Mouse (Mus musculus): Measurements from ENCODE around the gene Plekha1. TPM values are rescaled to one million over a fixed set of nuclear protein-coding genes. Genes with fewer than 3 reads are reported as not detected.

The Plekha1 gene
- polyA plus RNA-seq, 1 experiment from 2014 or later, result 56.2 TPM

DNA sequence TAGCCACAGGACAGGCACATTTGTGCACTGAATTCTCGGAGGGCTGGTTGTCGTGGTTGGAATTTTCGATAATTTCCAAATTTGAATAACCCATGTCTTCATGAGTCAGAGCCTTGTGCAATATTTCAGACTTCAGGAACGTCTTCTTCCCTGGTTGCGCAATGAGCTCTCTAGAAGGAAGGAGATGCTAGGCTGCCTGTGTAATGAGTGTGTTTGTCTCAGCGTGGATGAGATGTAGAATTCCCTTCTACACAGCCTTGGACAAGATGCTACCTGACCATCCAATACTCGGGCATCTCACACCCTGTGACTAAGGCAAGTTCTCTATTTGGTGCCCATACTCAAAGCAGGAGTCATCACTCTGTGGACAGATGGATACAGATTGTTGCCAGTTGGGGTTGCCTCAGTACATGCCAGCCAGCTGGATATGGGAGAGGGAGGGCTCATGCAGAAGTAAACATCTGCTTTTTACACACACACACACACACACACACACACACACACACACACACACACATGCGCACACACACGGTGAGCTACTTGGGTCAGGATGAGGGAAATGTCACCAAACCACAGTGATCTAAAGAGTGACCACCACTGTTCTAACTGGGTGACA is 77.8 kb downstream of the Plekha1 start:
- 86% methylated on average over 9 of the region's 9 CpGs for WGBS
- peaks cover 34% of the 10 kb centered on the region for H3K4me1 ChIP-seq (replicated peaks)
- H3K27ac ChIP-seq (ENCODE audit: poor library complexity, severe bottlenecking), result no peak overlapping the region
- no peaks in the 10 kb centered on the region for H3K36me3 ChIP-seq
- no peak overlapping the region for H3K9ac ChIP-seq
- no peak overlapping the region for H3K4me2 ChIP-seq
- H3K4me3 ChIP-seq, result no peak overlapping the region
- no peaks in the 10 kb centered on the region for H3K9me3 ChIP-seq (replicated peaks)
- peaks cover 3% of the 10 kb centered on the region; the same call in 1 of the 2 replicates for H3K27me3 ChIP-seq (replicated peaks)
- no peak for ATAC-seq (ENCODE audit: insufficient number of reproducible peaks, low FRiP score)

DNA sequence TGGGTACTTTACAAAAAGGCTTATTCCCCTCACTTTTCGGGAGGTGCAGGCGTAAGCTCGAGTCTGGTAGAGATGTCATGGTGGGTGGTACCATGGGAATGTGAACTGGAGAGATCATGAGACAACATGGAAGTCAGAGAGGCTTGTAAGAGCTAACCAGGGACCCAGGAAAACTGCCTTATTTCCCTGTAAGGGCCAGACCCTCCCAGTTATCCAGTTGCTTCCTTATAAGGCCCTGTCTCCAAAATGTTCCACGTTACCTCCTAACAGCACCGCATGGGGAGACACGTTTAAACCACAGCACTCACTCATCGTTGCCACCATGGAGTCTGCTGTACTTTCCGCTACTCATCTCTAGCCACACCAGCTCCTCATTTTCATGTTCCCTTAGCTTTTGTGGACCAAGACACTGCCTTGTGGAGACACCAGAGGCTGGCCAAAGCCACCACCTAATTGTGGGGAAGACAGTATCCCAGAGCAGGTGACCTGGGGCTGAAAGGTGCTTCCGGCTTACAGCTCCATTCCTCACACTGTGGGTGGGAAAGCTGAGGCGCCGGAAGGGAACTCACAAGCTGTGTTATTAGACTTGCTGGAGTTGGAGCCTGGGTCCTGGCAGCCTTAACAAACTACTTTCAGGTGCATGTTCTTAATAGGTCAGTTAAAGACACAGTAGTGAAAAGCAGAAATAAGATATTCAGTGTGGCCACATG is 79.4 kb downstream of the Plekha1 start:
- Histone ChIP-seq H3K27me3 (replicated peaks) (no peaks in the 10 kb centered on the region), H3K4me1 (replicated peaks) (peaks cover 42% of the 10 kb centered on the region), H3K4me3 (no peak overlapping the region), H3K9ac (no peak overlapping the region), H3K9me3 (replicated peaks) (no peaks in the 10 kb centered on the region), H3K4me2 (no peak overlapping the region), H3K27ac (ENCODE audit: poor library complexity, severe bottlenecking) (no peak overlapping the region), H3K36me3 (no peaks in the 10 kb centered on the region)
- 88% methylated on average over 11 of the region's 11 CpGs for WGBS
- no peak for ATAC-seq (ENCODE audit: insufficient number of reproducible peaks, low FRiP score)

DNA sequence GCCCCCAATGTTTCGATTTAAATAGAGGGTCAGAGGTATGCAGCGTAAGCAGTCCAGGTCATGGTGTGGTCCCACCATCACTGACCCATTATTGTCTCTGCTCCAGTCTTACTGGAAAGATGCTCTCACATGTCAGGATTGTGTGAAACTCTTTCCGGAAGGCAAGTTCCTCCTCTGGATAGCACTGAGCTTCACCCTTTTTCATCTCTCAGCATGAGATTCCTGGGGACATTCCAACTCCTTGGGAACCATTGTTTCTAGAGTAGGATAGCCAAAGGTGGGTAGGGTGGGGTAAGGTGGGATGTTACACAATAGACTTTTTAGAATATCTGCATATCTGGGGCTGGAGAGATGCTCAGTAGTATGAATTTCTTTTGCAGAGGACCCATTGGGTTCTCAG is 80.2 kb downstream of the Plekha1 start:
- H3K9ac ChIP-seq, result no peak overlapping the region
- H3K27ac ChIP-seq (ENCODE audit: poor library complexity, severe bottlenecking), result no peak overlapping the region
- H3K36me3 ChIP-seq, result no peaks in the 10 kb centered on the region
- peaks cover 44% of the 10 kb centered on the region for H3K4me1 ChIP-seq (replicated peaks)
- H3K27me3 ChIP-seq (replicated peaks), result no peaks in the 10 kb centered on the region
- no peaks in the 10 kb centered on the region for H3K9me3 ChIP-seq (replicated peaks)
- H3K4me2 ChIP-seq, result no peak overlapping the region
- H3K4me3 ChIP-seq, result no peak overlapping the region
- WGBS, result 91% methylated on average over 3 of the region's 3 CpGs
- no peak for ATAC-seq (ENCODE audit: insufficient number of reproducible peaks, low FRiP score)

DNA sequence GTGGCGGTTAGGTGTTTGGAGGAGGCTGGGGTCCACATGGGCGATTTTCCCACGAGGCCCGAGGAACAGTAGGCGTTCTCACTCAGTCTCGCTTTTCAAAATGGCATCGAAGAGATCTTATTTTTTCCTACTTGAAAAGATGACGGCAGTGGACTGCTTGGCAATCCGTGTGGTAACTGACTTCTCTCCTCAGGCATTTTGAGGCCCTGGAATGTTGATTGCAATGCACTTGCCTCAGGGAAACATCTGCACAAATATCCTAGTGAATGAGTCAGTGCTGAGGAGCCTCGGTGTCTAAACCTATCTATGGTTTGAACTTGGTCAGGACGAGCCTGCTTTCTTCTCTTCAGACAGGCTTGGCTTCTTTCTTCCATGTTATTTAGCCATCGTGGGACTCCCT is 80.7 kb downstream of the Plekha1 start:
- Histone ChIP-seq H3K27ac (ENCODE audit: poor library complexity, severe bottlenecking) (no peak overlapping the region), H3K36me3 (no peaks in the 10 kb centered on the region), H3K4me2 (no peak overlapping the region), H3K9me3 (replicated peaks) (no peaks in the 10 kb centered on the region), H3K4me1 (replicated peaks) (peaks cover 46% of the 10 kb centered on the region), H3K27me3 (replicated peaks) (no peaks in the 10 kb centered on the region), H3K4me3 (no peak overlapping the region), H3K9ac (no peak overlapping the region)
- no peak for ATAC-seq (ENCODE audit: insufficient number of reproducible peaks, low FRiP score)
- 72% methylated on average over 12 of the region's 12 CpGs for WGBS

DNA sequence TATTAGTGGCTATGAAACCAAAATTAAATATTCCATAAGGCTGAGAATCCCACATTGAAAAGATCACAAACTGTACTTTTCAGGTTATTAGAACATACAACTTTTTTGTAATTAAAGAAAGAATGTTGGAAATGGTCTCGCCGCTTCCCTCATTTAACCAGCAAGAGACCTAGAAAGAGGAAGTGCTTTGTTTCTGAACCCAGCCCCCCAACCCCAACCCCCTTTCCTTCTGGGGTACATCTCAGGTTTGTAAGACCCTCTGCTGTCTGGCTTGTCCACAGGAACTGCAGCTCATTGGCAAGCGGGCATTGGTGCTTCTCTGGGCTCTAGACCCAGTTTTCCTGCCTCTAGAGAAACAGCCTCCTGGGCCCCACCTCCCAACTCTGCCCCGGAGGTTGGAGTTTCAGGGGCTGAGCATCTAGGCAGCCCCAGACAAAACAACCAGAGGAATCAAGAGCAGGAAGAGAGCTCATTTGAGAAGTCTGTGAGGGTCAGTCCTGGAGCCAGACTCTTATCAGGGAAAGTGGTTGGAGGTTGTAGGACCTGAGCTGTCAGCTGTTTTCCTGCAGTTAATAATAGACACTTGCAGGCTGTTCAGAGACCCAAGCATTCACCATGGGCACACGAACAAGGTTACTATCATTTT is 83.1 kb downstream of the Plekha1 start:
- WGBS, result 28% methylated on average over 5 of the region's 5 CpGs

DNA sequence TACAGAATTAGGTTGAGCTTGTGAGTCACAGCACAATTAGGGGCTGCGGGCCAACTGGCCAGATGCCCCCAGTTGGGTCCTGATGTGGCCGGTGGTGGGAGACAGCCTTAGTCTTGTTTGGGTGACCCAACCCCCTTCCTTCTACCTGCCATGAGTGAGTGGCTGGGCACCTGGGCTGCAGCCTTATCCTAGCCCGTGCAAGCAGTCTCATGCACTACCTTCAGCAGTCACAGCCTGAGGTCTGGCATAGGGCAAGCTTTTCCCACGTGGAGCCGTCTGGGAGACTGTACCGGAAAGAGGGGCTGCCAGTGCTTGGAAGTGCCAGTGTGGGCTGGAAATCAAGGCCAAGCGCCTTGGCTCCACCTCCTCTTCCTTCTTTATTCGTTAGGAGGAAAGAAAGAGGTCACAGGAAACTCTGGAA is 83.8 kb downstream of the Plekha1 start:
- peak overlapping the region; percentile 58 for H3K4me2 ChIP-seq
- no peaks in the 10 kb centered on the region; the same call in 1 of the 2 replicates for H3K36me3 ChIP-seq
- 0 out of 2 replicates have a peak overlapping the region, but pooled peaks have one; percentile 3 for H3K4me3 ChIP-seq
- peaks cover 46% of the 10 kb centered on the region for H3K4me1 ChIP-seq (replicated peaks)
- 0 out of 2 replicates have a peak overlapping the region, but pooled peaks have one; percentile 44 for H3K9ac ChIP-seq
- ATAC-seq (ENCODE audit: insufficient number of reproducible peaks, low FRiP score), result peak; percentile 78
- WGBS, result 15% methylated on average over 8 of the region's 8 CpGs
- peak overlapping the region; percentile 96 for H3K27ac ChIP-seq (ENCODE audit: poor library complexity, severe bottlenecking)
- no peaks in the 10 kb centered on the region for H3K9me3 ChIP-seq (replicated peaks)
- no peaks in the 10 kb centered on the region for H3K27me3 ChIP-seq (replicated peaks)

More for the DNA sequence above, 83.1 kb downstream of the Plekha1 start:
- no peaks in the 10 kb centered on the region for H3K9me3 ChIP-seq (replicated peaks)
- no peaks in the 10 kb centered on the region for H3K27me3 ChIP-seq (replicated peaks)
- H3K4me3 ChIP-seq, result 0 out of 2 replicates have a peak overlapping the region, but pooled peaks have one; percentile 3
- H3K36me3 ChIP-seq, result no peaks in the 10 kb centered on the region; the same call in 1 of the 2 replicates
- H3K4me1 ChIP-seq (replicated peaks), result peaks cover 46% of the 10 kb centered on the region
- 0 out of 2 replicates have a peak overlapping the region, but pooled peaks have one; percentile 20 for H3K9ac ChIP-seq
- ATAC-seq (ENCODE audit: insufficient number of reproducible peaks, low FRiP score), result peak; percentile 80
- H3K27ac ChIP-seq (ENCODE audit: poor library complexity, severe bottlenecking), result peak overlapping the region; percentile 96
- peak overlapping the region; percentile 58 for H3K4me2 ChIP-seq

DNA sequence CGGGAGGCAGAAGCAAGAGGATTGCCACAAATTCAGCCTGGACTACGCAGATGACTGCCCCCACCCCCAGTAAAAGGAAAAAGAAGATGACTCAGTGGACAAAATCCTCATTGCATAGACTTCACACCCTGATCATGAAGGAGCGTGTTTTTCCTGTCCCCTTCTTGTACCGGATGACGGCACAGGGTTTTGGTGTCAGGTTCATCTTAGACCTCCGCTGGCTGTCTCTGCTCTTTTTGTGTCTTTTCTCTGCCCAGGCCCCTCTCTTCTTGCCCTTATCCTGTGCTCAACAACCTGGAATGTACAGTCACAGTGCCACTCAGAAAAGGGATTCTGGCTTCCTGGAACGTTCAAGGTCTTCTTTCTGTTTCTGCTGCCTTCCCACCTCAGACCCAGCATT is 84.9 kb downstream of the Plekha1 start:
- H3K4me2 ChIP-seq, result no peak overlapping the region
- no peaks in the 10 kb centered on the region; the same call in 1 of the 2 replicates for H3K36me3 ChIP-seq
- no peak overlapping the region for H3K4me3 ChIP-seq
- ATAC-seq (ENCODE audit: insufficient number of reproducible peaks, low FRiP score), result no peak
- WGBS, result 78% methylated on average over 7 of the region's 7 CpGs
- H3K27ac ChIP-seq (ENCODE audit: poor library complexity, severe bottlenecking), result peak overlapping the region; percentile 9; the same call in 1 of the 2 replicates
- no peaks in the 10 kb centered on the region for H3K9me3 ChIP-seq (replicated peaks)
- H3K27me3 ChIP-seq (replicated peaks), result no peaks in the 10 kb centered on the region
- no peak overlapping the region for H3K9ac ChIP-seq
- peaks cover 46% of the 10 kb centered on the region for H3K4me1 ChIP-seq (replicated peaks)

DNA sequence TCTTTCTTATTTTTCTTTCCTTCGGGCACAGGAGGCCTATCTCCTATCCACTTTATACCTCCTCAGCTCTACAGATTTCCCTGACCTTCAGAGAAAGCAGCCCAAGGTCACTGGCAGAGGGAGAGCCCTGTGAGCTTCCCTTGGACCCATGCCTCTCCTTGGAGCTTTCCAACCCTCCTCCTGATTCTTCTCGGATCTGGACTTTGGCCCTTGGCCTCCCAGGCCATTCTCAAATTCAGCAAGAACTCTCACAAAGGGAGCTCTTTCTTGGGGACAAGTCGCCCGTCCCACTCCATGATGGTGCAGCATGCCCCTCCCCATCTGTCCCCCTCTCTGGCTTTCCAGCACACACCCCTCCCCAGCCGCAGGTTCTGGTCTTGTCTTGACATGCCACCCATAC is 85.4 kb downstream of the Plekha1 start:
- 80% methylated on average over 5 of the region's 5 CpGs for WGBS
- peak overlapping the region; percentile 9; the same call in 1 of the 2 replicates for H3K27ac ChIP-seq (ENCODE audit: poor library complexity, severe bottlenecking)

DNA sequence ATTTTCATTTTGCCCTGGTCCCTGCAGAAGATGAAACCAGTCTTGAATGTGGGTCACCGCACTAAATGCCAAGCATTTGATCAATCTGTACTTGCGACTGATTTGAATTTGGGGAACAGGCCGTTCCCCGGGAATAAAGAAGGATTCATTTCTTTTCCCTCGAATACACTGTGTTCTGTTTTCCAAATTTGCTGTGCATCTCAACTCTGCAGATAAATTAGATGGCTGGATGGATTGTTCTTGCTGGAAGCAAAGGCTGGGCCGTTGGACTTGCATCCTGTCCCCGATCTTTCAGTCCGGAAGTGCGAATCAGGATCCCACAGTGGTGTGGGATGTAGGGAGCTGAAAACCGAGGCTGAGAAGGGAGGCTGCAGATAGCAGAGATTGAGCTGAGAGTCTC is 87.8 kb downstream of the Plekha1 start:
- WGBS, result 81% methylated on average over 10 of the region's 10 CpGs
- Histone ChIP-seq H3K4me2 (no peak overlapping the region), H3K27me3 (replicated peaks) (no peaks in the 10 kb centered on the region), H3K9ac (no peak overlapping the region), H3K9me3 (replicated peaks) (no peaks in the 10 kb centered on the region), H3K27ac (ENCODE audit: poor library complexity, severe bottlenecking) (no peak overlapping the region), H3K4me3 (no peak overlapping the region), H3K36me3 (peaks cover 3% of the 10 kb centered on the region; the same call in 1 of the 2 replicates), H3K4me1 (replicated peaks) (peaks cover 26% of the 10 kb centered on the region)
- ATAC-seq (ENCODE audit: insufficient number of reproducible peaks, low FRiP score), result no peak

More for the DNA sequence above, 85.4 kb downstream of the Plekha1 start:
- Histone ChIP-seq H3K4me2 (no peak overlapping the region), H3K36me3 (no peaks in the 10 kb centered on the region; the same call in 1 of the 2 replicates), H3K27me3 (replicated peaks) (no peaks in the 10 kb centered on the region), H3K4me1 (replicated peaks) (peaks cover 45% of the 10 kb centered on the region), H3K4me3 (no peak overlapping the region), H3K9me3 (replicated peaks) (no peaks in the 10 kb centered on the region), H3K9ac (no peak overlapping the region)
- no peak for ATAC-seq (ENCODE audit: insufficient number of reproducible peaks, low FRiP score)

DNA sequence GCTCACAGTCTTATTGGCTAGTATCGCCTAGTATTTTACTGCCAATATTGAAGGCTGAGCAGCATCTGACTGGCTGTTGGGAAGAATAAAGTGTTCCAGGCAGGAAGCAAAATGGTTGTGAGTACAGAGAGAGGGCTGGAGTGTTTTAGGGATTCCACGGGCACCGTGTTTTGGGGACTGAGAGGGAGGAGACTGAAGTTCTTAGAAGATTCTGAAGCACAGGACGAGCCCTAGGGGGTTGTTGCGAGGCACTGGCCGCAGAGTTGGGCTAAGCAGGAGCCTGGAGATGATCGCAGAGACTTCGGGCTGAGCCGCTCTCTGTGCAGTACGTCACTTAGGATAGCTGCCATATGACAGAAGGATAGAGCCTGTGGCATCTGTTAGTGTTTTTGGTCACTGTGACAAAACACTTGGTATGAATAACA is 88.6 kb downstream of the Plekha1 start:
- no peaks in the 10 kb centered on the region for H3K9me3 ChIP-seq (replicated peaks)
- WGBS, result 85% methylated on average over 10 of the region's 10 CpGs
- ATAC-seq (ENCODE audit: insufficient number of reproducible peaks, low FRiP score), result no peak

DNA sequence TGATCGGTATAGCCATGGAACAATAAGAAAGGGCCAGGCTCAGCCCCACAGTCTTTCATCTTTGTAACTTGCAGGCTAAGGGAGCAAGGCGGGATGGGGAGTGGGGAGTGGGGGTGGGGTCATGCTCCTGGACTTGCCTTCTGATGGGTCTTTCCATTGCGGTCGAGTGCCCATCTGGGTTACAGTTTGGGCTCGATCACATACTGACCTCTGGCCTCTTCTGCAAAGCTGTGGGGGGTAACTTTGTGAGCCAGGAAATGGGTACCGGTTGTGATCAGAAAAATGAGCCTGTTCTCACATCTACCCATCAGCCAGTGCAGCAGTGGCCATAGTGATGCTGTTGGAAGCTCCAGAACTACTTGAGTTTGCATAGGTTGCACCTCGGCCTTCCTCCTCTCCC is 93.0 kb downstream of the Plekha1 start:
- Histone ChIP-seq H3K4me1 (replicated peaks) (peaks cover 31% of the 10 kb centered on the region), H3K27me3 (replicated peaks) (no peaks in the 10 kb centered on the region), H3K4me2 (no peak overlapping the region), H3K9me3 (replicated peaks) (no peaks in the 10 kb centered on the region), H3K27ac (ENCODE audit: poor library complexity, severe bottlenecking) (no peak overlapping the region), H3K4me3 (no peak overlapping the region), H3K9ac (no peak overlapping the region), H3K36me3 (peaks cover 3% of the 10 kb centered on the region; the same call in 1 of the 2 replicates)
- 81% methylated on average over 7 of the region's 7 CpGs for WGBS
- ATAC-seq (ENCODE audit: insufficient number of reproducible peaks, low FRiP score), result no peak

More for the DNA sequence above, 88.6 kb downstream of the Plekha1 start:
- no peaks in the 10 kb centered on the region for H3K27me3 ChIP-seq (replicated peaks)
- H3K4me3 ChIP-seq, result no peak overlapping the region
- peaks cover 3% of the 10 kb centered on the region; the same call in 1 of the 2 replicates for H3K36me3 ChIP-seq
- no peak overlapping the region for H3K9ac ChIP-seq
- H3K27ac ChIP-seq (ENCODE audit: poor library complexity, severe bottlenecking), result no peak overlapping the region
- H3K4me2 ChIP-seq, result no peak overlapping the region
- peaks cover 28% of the 10 kb centered on the region for H3K4me1 ChIP-seq (replicated peaks)
